Mouse (Mus musculus): ENCODE results near the gene Lin37.

GRCm38 (mm10) chr7:30532931-30533330, 26.7 kb downstream of the Lin37 start:
- TF ChIP-seq CTCF (IDR thresholded peaks at IDR 0.05) (no peak), EP300 (IDR thresholded peaks at IDR 0.05) (no peak)
